Mouse (Mus musculus): ENCODE data around the gene Maff. TPM values are rescaled to one million over a fixed set of nuclear protein-coding genes. Genes with fewer than 3 reads are reported as not detected.

The Maff gene
- polyA plus RNA-seq, 1 experiment = 2.0 TPM

DNA sequence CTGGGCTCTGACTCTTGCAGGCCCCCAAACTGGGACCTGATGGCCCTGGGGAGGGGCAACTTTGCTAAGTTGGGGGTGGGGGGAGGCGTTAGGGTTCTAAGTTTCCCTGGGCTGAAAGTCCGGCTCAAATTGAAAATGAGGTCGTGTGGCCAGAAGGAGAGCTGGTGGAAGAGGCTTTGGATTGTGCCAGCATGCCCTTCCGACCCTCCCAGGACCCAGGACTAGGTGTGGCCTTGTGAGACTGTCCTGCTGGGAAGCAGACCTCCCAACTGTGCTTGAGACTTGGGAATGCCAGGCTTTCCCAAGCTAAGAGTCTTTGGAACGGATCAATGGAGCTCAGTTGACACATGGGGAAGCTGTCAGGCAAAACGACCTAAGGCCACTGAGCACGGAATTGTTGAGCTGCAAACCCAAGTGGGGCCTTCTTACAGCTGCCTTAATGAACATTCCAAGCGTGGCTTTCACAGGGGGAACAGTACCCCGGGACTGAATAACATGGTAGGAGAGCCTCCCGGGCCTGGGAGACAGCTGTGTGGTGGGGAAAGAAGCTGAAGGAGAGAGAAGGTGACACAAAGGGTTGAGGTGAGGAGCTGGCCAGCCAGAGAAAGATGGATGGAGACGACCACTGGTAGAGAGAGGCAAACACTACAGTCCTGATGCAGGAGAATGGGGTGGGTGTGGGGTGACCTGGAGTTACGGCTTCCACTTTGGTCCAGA lies 11.7 kb downstream of the Maff start:
- TF ChIP-seq POLR2A (IDR thresholded peaks at IDR 0.05; ENCODE audit: low read depth, low read length) (no peak), CTCF (IDR thresholded peaks at IDR 0.05; ENCODE audit: extremely low read depth, insufficient read depth, insufficient read length, insufficient replicate concordance) (no peak)
- Histone ChIP-seq H3K27ac (ENCODE audit: insufficient read depth, low read length) (no peak overlapping the region), H3K36me3 (ENCODE audit: control insufficient read depth, insufficient read depth, low read length) (peaks cover 13% of the 10 kb centered on the region; the same call in 1 of the 2 replicates), H3K4me3 (ENCODE audit: extremely low read depth, insufficient read depth, insufficient read length) (no peak overlapping the region), H3K27me3 (ENCODE audit: control insufficient read depth, insufficient read depth, low read length) (no peaks in the 10 kb centered on the region; the same call in 1 of the 2 replicates), H3K4me1 (ENCODE audit: control insufficient read depth, insufficient read depth, insufficient read length) (peaks cover 10% of the 10 kb centered on the region)
- DNase-seq (ENCODE audit: low read depth in 1 of 2, low spot score in 2 of 2) = no peak
- 77% methylated on average over 12 of the region's 12 CpGs for WGBS

DNA sequence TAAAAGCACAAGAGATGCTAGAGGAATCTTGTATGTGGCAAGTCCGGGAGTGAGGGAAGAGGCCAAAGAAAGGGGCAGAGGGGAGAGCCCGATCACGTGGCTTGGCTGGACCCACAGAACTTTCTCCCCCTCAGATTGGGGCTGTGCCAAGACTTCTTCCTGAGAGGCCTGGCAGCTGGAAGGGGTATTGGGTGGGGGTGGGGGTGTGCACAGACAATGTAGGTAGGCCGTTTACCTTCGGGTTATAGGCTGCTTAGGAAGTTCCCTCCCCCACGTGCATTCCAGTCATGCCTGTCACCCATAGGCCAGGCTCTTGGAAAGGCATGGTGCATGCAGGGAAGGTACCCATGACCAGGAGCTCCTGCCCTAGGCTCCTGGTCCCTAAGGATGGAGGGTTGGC lies 13.5 kb downstream of the Maff start:
- no peak for TF ChIP-seq CTCF (IDR thresholded peaks at IDR 0.05; ENCODE audit: extremely low read depth, insufficient read depth, insufficient read length, insufficient replicate concordance)
- no peak for TF ChIP-seq POLR2A (IDR thresholded peaks at IDR 0.05; ENCODE audit: low read depth, low read length)
- H3K4me3 ChIP-seq (ENCODE audit: extremely low read depth, insufficient read depth, insufficient read length) = no peak overlapping the region
- no peak overlapping the region for H3K27ac ChIP-seq (ENCODE audit: insufficient read depth, low read length)
- H3K36me3 ChIP-seq (ENCODE audit: control insufficient read depth, insufficient read depth, low read length) = peaks cover 22% of the 10 kb centered on the region
- H3K4me1 ChIP-seq (ENCODE audit: control insufficient read depth, insufficient read depth, insufficient read length) = peaks cover 10% of the 10 kb centered on the region
- no peaks in the 10 kb centered on the region; the same call in 1 of the 2 replicates for H3K27me3 ChIP-seq (ENCODE audit: control insufficient read depth, insufficient read depth, low read length)
- no peak for DNase-seq (ENCODE audit: low read depth in 1 of 2, low spot score in 2 of 2)
- 30% methylated on average over 6 of the region's 6 CpGs for WGBS

DNA sequence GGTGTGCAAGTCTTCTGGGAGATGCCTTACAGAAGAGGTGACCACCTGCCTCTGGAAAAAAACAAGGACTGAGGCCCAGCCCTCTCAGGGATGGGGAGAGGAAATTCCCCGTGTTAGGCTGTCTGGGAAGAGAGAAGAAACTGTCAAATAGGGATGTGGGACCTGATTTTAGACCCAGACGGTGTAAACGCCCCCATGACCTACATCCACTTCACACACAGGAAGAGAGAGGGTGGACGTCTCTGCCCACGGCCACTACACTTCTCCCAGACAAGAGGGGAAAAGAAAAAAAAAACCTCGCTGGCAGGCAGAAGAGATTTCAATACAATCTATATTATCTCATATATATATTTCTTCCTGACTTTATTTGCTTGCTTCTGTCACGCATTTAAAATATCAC lies 13.9 kb downstream of the Maff start:
- TF ChIP-seq CTCF (IDR thresholded peaks at IDR 0.05; ENCODE audit: extremely low read depth, insufficient read depth, insufficient read length, insufficient replicate concordance) (no peak), POLR2A (IDR thresholded peaks at IDR 0.05; ENCODE audit: low read depth, low read length) (no peak)
- DNase-seq (ENCODE audit: low read depth in 1 of 2, low spot score in 2 of 2) = no peak
- 43% methylated on average over 7 of the region's 7 CpGs for WGBS
- H3K36me3 ChIP-seq (ENCODE audit: control insufficient read depth, insufficient read depth, low read length) = peaks cover 24% of the 10 kb centered on the region
- H3K4me3 ChIP-seq (ENCODE audit: extremely low read depth, insufficient read depth, insufficient read length) = no peak overlapping the region
- no peaks in the 10 kb centered on the region; the same call in 1 of the 2 replicates for H3K27me3 ChIP-seq (ENCODE audit: control insufficient read depth, insufficient read depth, low read length)
- peaks cover 10% of the 10 kb centered on the region for H3K4me1 ChIP-seq (ENCODE audit: control insufficient read depth, insufficient read depth, insufficient read length)
- no peak overlapping the region for H3K27ac ChIP-seq (ENCODE audit: insufficient read depth, low read length)

DNA sequence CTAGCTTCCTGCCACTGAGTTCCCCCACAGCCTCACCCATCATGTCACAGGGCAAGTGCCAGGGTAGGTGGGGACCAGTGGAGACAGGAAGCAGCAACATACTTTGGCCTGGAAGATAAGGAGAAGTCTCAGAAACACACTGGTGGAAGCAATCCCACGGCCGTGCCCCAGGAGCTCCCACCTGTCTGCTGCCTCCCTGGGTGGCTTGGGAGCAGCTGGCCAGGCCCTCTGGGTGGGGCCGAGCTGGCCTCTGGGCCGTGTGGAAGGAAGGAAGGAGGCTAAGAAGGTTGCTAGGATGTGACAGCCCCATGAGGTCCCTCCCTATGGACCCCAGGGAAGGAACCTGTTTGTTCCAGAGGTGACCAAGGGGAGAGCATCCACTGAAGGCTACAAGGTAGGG lies 14.6 kb downstream of the Maff start:
- H3K36me3 ChIP-seq (ENCODE audit: control insufficient read depth, insufficient read depth, low read length) = peaks cover 24% of the 10 kb centered on the region
- DNase-seq (ENCODE audit: low read depth in 1 of 2, low spot score in 2 of 2) = no peak
- H3K27me3 ChIP-seq (ENCODE audit: control insufficient read depth, insufficient read depth, low read length) = no peaks in the 10 kb centered on the region; the same call in 1 of the 2 replicates
- no peak for TF ChIP-seq CTCF (IDR thresholded peaks at IDR 0.05; ENCODE audit: extremely low read depth, insufficient read depth, insufficient read length, insufficient replicate concordance)
- no peak for TF ChIP-seq POLR2A (IDR thresholded peaks at IDR 0.05; ENCODE audit: low read depth, low read length)
- 37% methylated on average over 4 of the region's 4 CpGs for WGBS
- peaks cover 10% of the 10 kb centered on the region for H3K4me1 ChIP-seq (ENCODE audit: control insufficient read depth, insufficient read depth, insufficient read length)
- H3K27ac ChIP-seq (ENCODE audit: insufficient read depth, low read length) = no peak overlapping the region
- no peak overlapping the region for H3K4me3 ChIP-seq (ENCODE audit: extremely low read depth, insufficient read depth, insufficient read length)

DNA sequence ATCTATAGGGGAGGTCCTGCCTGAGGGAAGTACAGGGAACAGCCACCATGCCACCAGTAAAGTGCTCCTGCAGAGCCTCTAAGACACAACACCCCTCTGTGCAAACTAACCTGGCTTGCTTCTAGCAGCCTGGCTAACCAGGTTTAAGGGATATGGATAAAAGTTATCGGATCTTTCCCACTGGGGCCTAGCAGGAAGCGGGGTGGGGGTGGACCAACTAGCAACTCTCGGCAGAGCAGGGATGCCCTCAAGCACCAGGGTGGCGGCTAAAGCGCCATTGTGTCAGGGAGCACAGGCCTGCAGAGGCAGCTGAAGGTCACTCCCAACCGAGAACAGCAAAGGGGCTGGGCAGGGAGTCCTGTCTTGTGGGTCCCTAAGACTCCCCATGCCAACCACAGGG lies 17.7 kb downstream of the Maff start:
- Histone ChIP-seq H3K36me3 (ENCODE audit: control insufficient read depth, insufficient read depth, low read length) (peaks cover 32% of the 10 kb centered on the region), H3K27me3 (ENCODE audit: control insufficient read depth, insufficient read depth, low read length) (no peaks in the 10 kb centered on the region), H3K4me1 (ENCODE audit: control insufficient read depth, insufficient read depth, insufficient read length) (no peaks in the 10 kb centered on the region), H3K4me3 (ENCODE audit: extremely low read depth, insufficient read depth, insufficient read length) (no peak overlapping the region), H3K27ac (ENCODE audit: insufficient read depth, low read length) (no peak overlapping the region)
- no peak for DNase-seq (ENCODE audit: low read depth in 1 of 2, low spot score in 2 of 2)
- WGBS = 94% methylated on average over 6 of the region's 6 CpGs
- TF ChIP-seq POLR2A (IDR thresholded peaks at IDR 0.05; ENCODE audit: low read depth, low read length) (no peak), CTCF (IDR thresholded peaks at IDR 0.05; ENCODE audit: extremely low read depth, insufficient read depth, insufficient read length, insufficient replicate concordance) (no peak)

DNA sequence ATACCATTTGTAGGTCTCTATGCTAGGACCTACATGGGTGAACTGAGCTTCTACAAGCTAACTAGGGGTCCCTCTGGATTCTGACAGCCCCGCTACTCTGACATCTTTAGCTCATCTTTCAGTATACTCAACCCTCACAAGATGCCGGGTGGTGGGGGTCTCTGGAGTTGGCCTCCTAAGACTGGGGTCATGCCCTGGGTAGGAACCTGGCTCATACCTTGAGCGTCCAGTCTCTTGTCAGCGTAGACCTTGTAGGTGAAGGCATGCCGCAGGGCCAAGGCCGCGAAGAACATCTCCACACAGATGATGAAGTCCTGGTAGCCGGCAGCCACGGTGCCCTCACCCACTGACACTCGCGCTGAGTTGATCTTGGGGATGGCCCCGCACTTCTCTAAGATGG lies 18.6 kb downstream of the Maff start:
- no peak overlapping the region for H3K27ac ChIP-seq (ENCODE audit: insufficient read depth, low read length)
- WGBS = 95% methylated on average over 12 of the region's 12 CpGs
- no peaks in the 10 kb centered on the region for H3K4me1 ChIP-seq (ENCODE audit: control insufficient read depth, insufficient read depth, insufficient read length)
- H3K36me3 ChIP-seq (ENCODE audit: control insufficient read depth, insufficient read depth, low read length) = peaks cover 35% of the 10 kb centered on the region
- no peaks in the 10 kb centered on the region for H3K27me3 ChIP-seq (ENCODE audit: control insufficient read depth, insufficient read depth, low read length)
- DNase-seq (ENCODE audit: low read depth in 1 of 2, low spot score in 2 of 2) = no peak
- no peak overlapping the region for H3K4me3 ChIP-seq (ENCODE audit: extremely low read depth, insufficient read depth, insufficient read length)
- TF ChIP-seq POLR2A (IDR thresholded peaks at IDR 0.05; ENCODE audit: low read depth, low read length) = no peak

DNA sequence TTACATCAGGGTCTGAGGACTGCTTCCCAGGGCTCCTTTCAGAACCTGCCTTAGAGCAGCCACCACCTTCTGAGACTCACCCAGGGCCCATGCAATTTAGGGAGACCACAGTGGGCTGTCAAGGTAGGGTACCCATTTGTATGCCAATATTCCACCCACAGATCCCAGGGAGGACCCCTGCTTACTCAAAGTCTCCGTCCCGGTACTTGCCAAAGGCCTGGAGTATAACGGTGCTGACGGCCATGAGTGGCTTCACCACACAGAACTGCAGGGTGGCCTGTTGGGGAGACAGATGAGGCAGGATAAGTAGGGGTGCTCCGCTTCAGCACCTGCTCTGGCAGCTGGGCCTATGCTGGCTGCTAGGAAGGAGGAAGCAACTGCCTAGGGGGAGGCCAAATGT lies 20.0 kb downstream of the Maff start:
- WGBS = 97% methylated on average over 5 of the region's 5 CpGs
- DNase-seq (ENCODE audit: low read depth in 1 of 2, low spot score in 2 of 2) = no peak
- H3K27ac ChIP-seq (ENCODE audit: insufficient read depth, low read length) = no peak overlapping the region
- H3K36me3 ChIP-seq (ENCODE audit: control insufficient read depth, insufficient read depth, low read length) = peaks cover 34% of the 10 kb centered on the region
- TF ChIP-seq POLR2A (IDR thresholded peaks at IDR 0.05; ENCODE audit: low read depth, low read length) = no peak
- no peaks in the 10 kb centered on the region for H3K4me1 ChIP-seq (ENCODE audit: control insufficient read depth, insufficient read depth, insufficient read length)
- H3K4me3 ChIP-seq (ENCODE audit: extremely low read depth, insufficient read depth, insufficient read length) = no peak overlapping the region
- H3K27me3 ChIP-seq (ENCODE audit: control insufficient read depth, insufficient read depth, low read length) = no peaks in the 10 kb centered on the region
